ENCODE assay signal across 9 mouse cellular contexts in genomic region chr4:149922121-149922718, GRCm38 (mm10). TPM values are rescaled to one million over a fixed set of nuclear protein-coding genes. Genes with fewer than 3 reads are reported as not detected.
DNase-seq lines count a peak whose midpoint lies in the region; ATAC-seq lines count a peak whose summit lies in the region.
"Had no signal": no experiment of that assay in that cellular context is flagged by ENCODE, and none has a peak within 500 bp of the region (broad histone marks: within the 10 kb centered on the region; RNA-seq: fewer than 3 reads in every experiment).

No protein-coding gene starts in this region.

- H3K4me1 ChIP-seq in intestine, embryonic 16.5 days (ENCODE audit: control insufficient read depth, insufficient read depth, low read length), result peaks cover 60% of the 10 kb centered on the region
- H3K4me1 ChIP-seq in lung, embryonic 16.5 days (replicated peaks; ENCODE audit: control insufficient read depth, insufficient read depth, low read length), result peaks cover 37% of the 10 kb centered on the region
- peaks cover 40% of the 10 kb centered on the region for H3K4me1 ChIP-seq in stomach, embryonic 15.5 days

- ATAC-seq in intestine, embryonic 16.5 days, result peak; percentile 12; the same call in 1 of the 2 replicates
- ATAC-seq in lung, embryonic 16.5 days (ENCODE audit: low read depth), result peak; percentile 84
- ATAC-seq in stomach, embryonic 15.5 days (ENCODE audit: insufficient read depth, low FRiP score, low read depth), result peak; percentile 37; the same call in 1 of the 2 replicates
- ATAC-seq in cerebellum, adult (ENCODE audit: insufficient number of reproducible peaks, low FRiP score, low TSS enrichment), result no peak

- WGBS in intestine, embryonic 16.5 days, result 24% methylated on average over 14 of the region's 14 CpGs
- 19% methylated on average over 14 of the region's 14 CpGs for WGBS in lung, embryonic 16.5 days
- WGBS in stomach, embryonic 15.5 days, result 33% methylated on average over 14 of the region's 14 CpGs

- H3K27me3 ChIP-seq in intestine, embryonic 16.5 days (replicated peaks; ENCODE audit: control insufficient read depth, insufficient read depth, low read length), result no peaks in the 10 kb centered on the region
- no peaks in the 10 kb centered on the region for H3K27me3 ChIP-seq in lung, embryonic 16.5 days (ENCODE audit: control insufficient read depth, insufficient read depth, low read depth, low read length)
- no peaks in the 10 kb centered on the region for H3K27me3 ChIP-seq in stomach, embryonic 15.5 days (replicated peaks)

- no peaks in the 10 kb centered on the region for H3K36me3 ChIP-seq in intestine, embryonic 16.5 days (ENCODE audit: control insufficient read depth, insufficient read depth, low read length)
- no peaks in the 10 kb centered on the region for H3K36me3 ChIP-seq in lung, embryonic 16.5 days (ENCODE audit: control insufficient read depth, insufficient read depth, low read length)
- no peaks in the 10 kb centered on the region for H3K36me3 ChIP-seq in stomach, embryonic 15.5 days
- H3K36me3 ChIP-seq: G1E had no signal

- no peak overlapping the region for H3K4me3 ChIP-seq in intestine, embryonic 16.5 days (ENCODE audit: low read length)
- peak overlapping the region; percentile 14; the same call in 1 of the 2 replicates for H3K4me3 ChIP-seq in lung, embryonic 16.5 days (ENCODE audit: low read length)
- no peak overlapping the region for H3K4me3 ChIP-seq in stomach, embryonic 15.5 days (replicated peaks)

- peak; percentile 29 for DNase-seq in urinary bladder, postnatal 25 days (ENCODE audit: low spot score)
- no peak for DNase-seq in urinary bladder, postnatal 10 days (ENCODE audit: low spot score)
- DNase-seq in heart, adult 18-20 months, result peak; percentile 86 to 87
- DNase-seq in c-Kit-positive CD71-positive TER-119-positive erythroid progenitor cells, embryonic 14.5 days (ENCODE audit: low spot score), result no peak

- H3K4me2 ChIP-seq in intestine, embryonic 16.5 days (ENCODE audit: low read depth, low read length), result no peak overlapping the region
- H3K4me2 ChIP-seq in lung, embryonic 16.5 days (ENCODE audit: low read depth, low read length), result peak overlapping the region; percentile 35; the same call in 1 of the 2 replicates
- H3K4me2 ChIP-seq in stomach, embryonic 15.5 days, result no peak overlapping the region

- H3K9me3 ChIP-seq in intestine, embryonic 16.5 days (ENCODE audit: control insufficient read depth, low read length), result no peaks in the 10 kb centered on the region
- H3K9me3 ChIP-seq in lung, embryonic 16.5 days (ENCODE audit: control insufficient read depth, low read length), result peaks cover 7% of the 10 kb centered on the region
- no peaks in the 10 kb centered on the region for H3K9me3 ChIP-seq in stomach, embryonic 15.5 days
- H3K9me3 ChIP-seq: G1E had no signal

- H3K27ac ChIP-seq in intestine, embryonic 16.5 days (ENCODE audit: low read length), result peak overlapping the region; percentile 50
- H3K27ac ChIP-seq in lung, embryonic 16.5 days (ENCODE audit: low read length), result peak overlapping the region; percentile 92
- H3K27ac ChIP-seq in stomach, embryonic 15.5 days, result peak overlapping the region; percentile 72

- H3K9ac ChIP-seq in intestine, embryonic 16.5 days (ENCODE audit: low read depth, low read length), result peak overlapping the region; percentile 5
- H3K9ac ChIP-seq in lung, embryonic 16.5 days (ENCODE audit: low read length), result peak overlapping the region; percentile 50
- H3K9ac ChIP-seq in stomach, embryonic 15.5 days, result no peak overlapping the region

RNA-seq across cellular contexts. Expression of gene Spsb1, which starts 32.6 kb away (rescaled TPM):
- 10 to 100 TPM; 34.1 to 41.4 TPM for total RNA-seq in heart, adult 18-20 months (2021)
- polyA plus RNA-seq in intestine, embryonic 16.5 days (2015; fragmentation: Nextera tagmentation; extraction: Ambion mirVana), result 17.0 and 20.6 TPM in 2 replicates
- 14.9 and 15.1 TPM in 2 replicates for polyA plus RNA-seq in lung, embryonic 16.5 days (2015; fragmentation: Nextera tagmentation; extraction: Ambion mirVana)
- polyA plus RNA-seq in stomach, embryonic 15.5 days (2015; fragmentation: Nextera tagmentation; extraction: Ambion mirVana), result 15.1 and 15.6 TPM in 2 replicates
- total RNA-seq: G1E had no signal

Comparison
In these comparisons a context has a peak if more than half of its experiments do, and no peak if none do; other contexts are left out.
1. DNase-seq: peak in urinary bladder, postnatal 25 days (single experiment) and heart, adult 18-20 months (2 of 2); none in urinary bladder, postnatal 10 days (single experiment) and c-Kit-positive CD71-positive TER-119-positive erythroid progenitor cells, embryonic 14.5 days (single experiment).
2. Peak in every context shown above with its lines, with median percentiles within 50 percentile points of each other: H3K27ac ChIP-seq.